Mouse (Mus musculus) regulatory T cell (primary cell): Measurements from ENCODE around the gene Slc25a31.

Experiments
- in situ Hi-C: fragments of 300-600 bp; cut with MboI, MseI; formaldehyde crosslinking; loops from one replicate; pipeline ENCODE4 v1.15.1; 2025; ENCODE audit warnings: high pct_unique_total_duplicates

The Slc25a31 gene

DNA sequence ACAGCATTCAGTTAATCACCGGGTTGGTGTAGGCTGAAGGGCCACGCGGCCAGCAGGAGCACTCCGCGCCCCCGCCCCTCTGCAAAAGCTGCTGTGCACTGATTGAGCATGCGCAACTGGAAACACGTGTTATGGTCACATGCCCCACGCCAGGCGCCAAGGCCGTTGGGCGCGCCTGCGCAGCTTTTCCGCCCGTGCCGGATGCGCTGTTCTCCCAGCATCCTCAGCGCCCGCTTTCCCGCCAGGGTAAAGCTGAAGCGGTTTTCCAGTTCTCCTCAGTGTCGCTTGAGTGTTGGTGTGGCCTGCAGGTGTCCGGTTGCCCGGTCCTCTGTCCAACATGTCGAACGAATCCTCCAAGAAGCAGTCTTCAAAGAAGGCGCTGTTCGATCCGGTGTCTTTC is at the start of gene Slc25a31:
Gene Slc25a31 (plus strand): TSS at position 201 of the 400 bp plus-strand sequence.
- in situ Hi-C loops, result no loop called here

DNA sequence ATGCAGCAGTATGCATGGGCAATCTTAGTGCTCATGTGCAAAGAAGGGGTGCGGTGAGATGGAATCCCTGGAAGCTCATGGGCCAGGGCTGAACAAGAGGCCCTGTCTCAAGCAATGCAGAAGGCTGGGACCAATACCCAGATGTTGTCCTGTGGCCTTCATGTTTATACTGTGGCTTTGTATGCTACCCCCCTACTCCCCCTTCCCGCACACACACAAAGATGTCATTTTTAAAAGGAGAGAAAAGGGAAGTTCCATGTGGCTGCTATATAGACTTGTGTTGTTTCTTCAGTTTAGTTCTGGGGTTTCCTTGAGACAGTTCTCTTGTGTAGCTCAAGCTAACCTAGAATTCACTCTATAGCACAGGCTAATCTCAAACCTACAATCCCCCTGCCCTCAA is 48.4 kb upstream of the Slc25a31 start:
- in situ Hi-C loops, result loop anchor here (25.0 kb wide), 2 partner anchors 877 to 1798 kb away; no protein-coding TSS in a partner anchor

DNA sequence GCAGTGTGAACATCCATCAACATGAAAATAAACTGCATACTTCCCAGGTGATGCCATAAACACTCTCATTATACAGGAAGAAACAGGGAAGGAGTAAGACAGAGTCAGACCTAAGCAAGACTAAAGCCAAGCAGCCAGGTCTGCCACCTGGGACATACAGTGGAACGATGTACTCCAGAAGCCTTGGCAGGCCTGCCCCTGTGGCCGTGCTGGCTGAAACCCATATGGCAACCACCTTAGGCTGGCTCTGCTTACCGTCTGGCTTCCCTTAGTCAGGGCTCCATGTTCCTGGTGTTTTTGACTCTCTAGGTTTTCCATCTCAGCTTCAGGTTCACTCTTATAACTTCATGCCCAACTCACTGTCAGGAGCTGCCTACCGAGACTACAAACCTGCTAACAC is 42.5 kb upstream of the Slc25a31 start:
- in situ Hi-C loops, result loop anchor here (25.0 kb wide), 2 partner anchors 871 to 1804 kb away; no protein-coding TSS in a partner anchor

GRCm38 (mm10) chr3:40666861-40667719 is 41.6 kb upstream of the Slc25a31 start:
- in situ Hi-C loops, result loop anchor here (25.0 kb wide), 2 partner anchors 870 to 1805 kb away; no protein-coding TSS in a partner anchor

- in situ Hi-C loops, result loop anchor here (25.0 kb wide), 2 partner anchors 868 to 1807 kb away; no protein-coding TSS in a partner anchor
Measured at GRCm38 (mm10) chr3:40668889-40669288, 39.8 kb upstream of the Slc25a31 start.

- in situ Hi-C loops, result loop anchor here (25.0 kb wide), 2 partner anchors 868 to 1807 kb away; no protein-coding TSS in a partner anchor
Measured at GRCm38 (mm10) chr3:40669395-40669794, 39.3 kb upstream of the Slc25a31 start.

GRCm38 (mm10) chr3:40673515-40673914 is 35.1 kb upstream of the Slc25a31 start:
- in situ Hi-C loops, result loop anchor here (25.0 kb wide), 2 partner anchors 864 to 1811 kb away; no protein-coding TSS in a partner anchor

GRCm38 (mm10) chr3:40674873-40675405 is 33.7 kb upstream of the Slc25a31 start:
- in situ Hi-C loops, result loop anchor here (25.0 kb wide), 3 partner anchors 862 to 1813 kb away; no protein-coding TSS in a partner anchor

DNA sequence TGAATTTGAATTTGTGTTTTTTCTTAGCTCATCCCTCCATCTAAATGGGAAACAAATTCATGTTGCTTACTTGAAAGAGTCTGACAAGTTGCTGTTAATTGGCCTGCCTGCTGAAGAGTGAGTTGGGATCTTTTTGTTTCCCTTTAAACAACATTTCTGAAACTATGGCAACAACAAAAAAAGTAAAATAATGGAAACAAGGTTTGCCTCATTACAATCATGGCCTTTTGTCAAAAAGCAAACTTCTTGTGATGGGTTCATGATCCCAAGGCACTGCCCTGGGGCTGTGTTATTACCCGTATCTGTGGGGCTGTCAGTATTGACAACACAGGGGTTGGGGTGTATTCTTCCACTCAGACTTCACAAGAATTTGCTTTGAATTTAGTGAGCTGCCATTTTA is 29.8 kb upstream of the Slc25a31 start:
- in situ Hi-C loops, result loop anchor here (25.0 kb wide), 1 partner anchor 1767 kb away; no protein-coding TSS in a partner anchor

- in situ Hi-C loops, result loop anchor here (25.0 kb wide), 1 partner anchor 1770 kb away; no protein-coding TSS in a partner anchor
Measured at GRCm38 (mm10) chr3:40682404-40682803, 26.3 kb upstream of the Slc25a31 start.

DNA sequence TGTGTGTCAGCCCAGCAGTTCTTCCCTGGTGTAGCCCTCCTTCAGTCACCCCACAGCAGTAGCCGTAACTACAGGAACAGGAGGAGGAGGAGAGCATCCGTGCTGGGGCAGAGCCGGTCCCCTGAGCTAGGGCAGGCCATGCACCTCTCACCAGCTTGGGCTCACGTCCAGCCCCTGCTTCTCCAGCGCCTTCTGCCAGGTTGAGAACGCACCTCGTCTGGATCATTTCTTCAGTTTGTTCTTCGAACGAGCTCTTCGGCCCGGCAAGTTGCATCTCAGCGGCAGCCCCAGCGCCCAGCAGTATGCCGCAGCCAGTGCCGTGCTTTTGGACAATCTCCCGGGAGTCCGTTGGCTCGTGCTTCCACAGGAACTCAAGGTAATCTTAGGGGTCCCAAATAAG is 25.5 kb upstream of the Slc25a31 start:
- in situ Hi-C loops, result loop anchor here (25.0 kb wide), 1 partner anchor 1771 kb away; no protein-coding TSS in a partner anchor

- in situ Hi-C loops, result loop anchor here (25.0 kb wide), 1 partner anchor 1774 kb away; no protein-coding TSS in a partner anchor
Measured at GRCm38 (mm10) chr3:40685855-40686515, 22.7 kb upstream of the Slc25a31 start.

- in situ Hi-C loops, result loop anchor here (25.0 kb wide), 1 partner anchor 1775 kb away; no protein-coding TSS in a partner anchor
Measured at GRCm38 (mm10) chr3:40686836-40687235, 21.8 kb upstream of the Slc25a31 start.

DNA sequence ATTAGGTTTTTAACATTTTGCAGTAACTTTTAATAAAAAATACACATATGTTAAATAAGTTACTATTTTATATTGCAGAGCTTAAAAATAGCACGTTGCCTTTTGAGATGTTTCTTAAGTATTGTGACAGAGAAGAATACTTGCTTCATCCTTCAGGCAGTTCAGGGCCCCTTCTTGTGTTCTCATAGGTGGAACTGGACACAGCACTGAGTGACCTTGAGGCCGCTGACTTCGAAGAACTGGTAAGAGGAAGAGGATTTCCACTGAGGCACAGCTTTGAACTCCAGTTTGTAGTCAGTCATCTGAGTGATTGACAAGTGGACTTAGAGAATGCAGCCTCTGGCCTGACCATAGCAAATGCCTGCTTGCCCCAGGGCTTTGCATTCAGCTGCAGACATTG is 21.1 kb upstream of the Slc25a31 start:
- in situ Hi-C loops, result loop anchor here (25.0 kb wide), 1 partner anchor 1775 kb away; no protein-coding TSS in a partner anchor

- in situ Hi-C loops, result loop anchor here (25.0 kb wide), 1 partner anchor 1779 kb away; no protein-coding TSS in a partner anchor
Measured at GRCm38 (mm10) chr3:40691566-40691965, 17.1 kb upstream of the Slc25a31 start.

GRCm38 (mm10) chr3:40693435-40693834 is 15.2 kb upstream of the Slc25a31 start:
- in situ Hi-C loops, result loop anchor here (25.0 kb wide), 1 partner anchor 1781 kb away; no protein-coding TSS in a partner anchor

DNA sequence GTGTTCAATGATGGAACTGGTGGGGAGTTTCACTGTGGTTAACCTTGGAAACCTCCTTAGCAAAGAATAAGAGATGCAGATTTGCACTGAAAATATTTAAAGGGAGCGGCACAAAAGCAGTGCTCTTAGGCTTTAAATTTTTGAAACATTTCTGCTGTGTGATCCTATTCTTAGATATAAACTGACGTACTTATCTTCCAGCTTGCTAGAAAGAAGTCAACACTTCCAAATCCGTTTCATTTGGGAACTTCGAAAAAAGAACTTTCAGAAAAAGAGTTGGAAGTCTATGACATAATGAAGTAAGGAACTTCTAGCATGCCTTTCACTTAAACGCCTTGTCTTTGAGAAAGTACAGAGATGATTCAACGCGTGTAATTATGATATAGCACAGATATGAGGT is 14.7 kb upstream of the Slc25a31 start:
- in situ Hi-C loops, result loop anchor here (25.0 kb wide), 1 partner anchor 1782 kb away; no protein-coding TSS in a partner anchor

GRCm38 (mm10) chr3:40694438-40694837 is 14.2 kb upstream of the Slc25a31 start:
- in situ Hi-C loops, result loop anchor here (25.0 kb wide), 1 partner anchor 1782 kb away; no protein-coding TSS in a partner anchor

- in situ Hi-C loops, result loop anchor here (25.0 kb wide), 1 partner anchor 1783 kb away; no protein-coding TSS in a partner anchor
Measured at GRCm38 (mm10) chr3:40695162-40695561, 13.5 kb upstream of the Slc25a31 start.

DNA sequence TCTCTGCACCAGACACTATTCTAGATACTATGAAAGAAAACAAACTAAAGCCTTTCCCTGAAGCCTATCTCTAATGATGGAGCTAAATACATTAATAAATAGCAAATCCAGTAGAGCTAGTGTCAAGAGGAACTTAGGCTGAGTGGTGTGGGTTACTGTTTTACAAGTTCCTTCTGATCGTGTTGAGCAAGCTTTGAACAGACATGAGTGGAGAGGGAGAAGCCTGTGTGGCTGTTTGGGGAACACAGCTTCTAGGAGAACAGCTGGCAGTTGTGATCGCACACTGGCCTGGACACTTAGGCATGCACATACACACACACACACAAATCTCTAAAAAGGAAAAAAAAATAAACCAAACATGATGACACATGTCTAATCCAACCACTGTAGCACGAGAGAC is 9.8 kb upstream of the Slc25a31 start:
- in situ Hi-C loops, result loop anchor here (25.0 kb wide), 1 partner anchor 1787 kb away; no protein-coding TSS in a partner anchor
